Mouse (Mus musculus) brain, embryonic 14.5 days (tissue): ENCODE results near the gene 4930404N11Rik.

Experiments
- CTCF ChIP-seq: fragments of 200-500 bp; IDR thresholded peaks from 2 replicates; pipeline ENCODE4 v1.5.1; 2012; ENCODE audit warnings: inconsistent platforms, mild to moderate bottlenecking, moderate library complexity, borderline replicate concordance; ENCODE audit not compliant: insufficient read depth, insufficient read length; ENCODE audit errors: extremely low read depth
- POLR2A ChIP-seq: fragments of 200-500 bp; IDR thresholded peaks from 2 replicates; pipeline ENCODE4 v1.6.1; 2012; ENCODE audit warnings: mild to moderate bottlenecking, inconsistent platforms, borderline replicate concordance; ENCODE audit not compliant: poor library complexity, insufficient read depth, insufficient read length, severe bottlenecking; ENCODE audit errors: extremely low read depth

- no peak for TF ChIP-seq CTCF
- TF ChIP-seq POLR2A = no peak
Measured at GRCm38 (mm10) chr10:81414682-81415081, 49.1 kb upstream of the 4930404N11Rik start.
